ENCODE assay signal across 21 mouse cellular contexts in genomic region chr11:68487720-68488119, GRCm38 (mm10). TPM values are rescaled to one million over a fixed set of nuclear protein-coding genes. Genes with fewer than 3 reads are reported as not detected.
A peak's percentile ranks its signal among the peaks of the same experiment; 100 is the strongest.
DNase-seq lines count a peak whose midpoint lies in the region; ATAC-seq and TF ChIP-seq lines count a peak whose summit lies in the region.
"Had no signal": no experiment of that assay in that cellular context is flagged by ENCODE, and none has a peak within 500 bp of the region (broad histone marks: within the 10 kb centered on the region; RNA-seq: fewer than 3 reads in every experiment).

No protein-coding gene starts in this region.

- ATAC-seq in lung, embryonic 14.5 days (ENCODE audit: insufficient read depth) = no peak
- peak; percentile 40 for ATAC-seq in lung, embryonic 16.5 days (ENCODE audit: low read depth)
- no peak for ATAC-seq in stomach, embryonic 15.5 days (ENCODE audit: insufficient read depth, low FRiP score, low read depth)
- ATAC-seq in stomach, embryonic 16.5 days (ENCODE audit: insufficient read depth, low FRiP score) = no peak
- ATAC-seq in midbrain, embryonic 13.5 days = no peak
- ATAC-seq: forebrain, embryonic 13.5 days; forebrain, embryonic 15.5 days had no signal

- 70% methylated on average over 10 of the region's 10 CpGs for WGBS in lung, embryonic 14.5 days
- 59% methylated on average over 10 of the region's 10 CpGs for WGBS in lung, embryonic 16.5 days
- 81% methylated on average over 10 of the region's 10 CpGs for WGBS in stomach, embryonic 15.5 days
- 84% methylated on average over 10 of the region's 10 CpGs for WGBS in stomach, embryonic 16.5 days
- WGBS in midbrain, embryonic 13.5 days = 88% methylated on average over 10 of the region's 10 CpGs

- DNase-seq in lung, embryonic 14.5 days = peak; percentile 44
- no peak for DNase-seq in lung, postnatal 4 days
- DNase-seq in lung, postnatal 14 days = no peak
- DNase-seq in cerebellum, adult 11 months = no peak
- DNase-seq: adrenal gland, adult 2 months; adrenal gland, postnatal 10 days; adrenal gland, postnatal 25 days; cerebellum, adult 11-12 months; cerebellum, adult 2 months; cerebellum, adult 9-10 months; cerebellum, postnatal 10 days; cerebellum, postnatal 25 days had no signal

- no peaks in the 10 kb centered on the region for H3K4me1 ChIP-seq in lung, embryonic 14.5 days (ENCODE audit: insufficient read depth)
- no peaks in the 10 kb centered on the region; the same call in 1 of the 2 replicates for H3K4me1 ChIP-seq in lung, embryonic 16.5 days (replicated peaks; ENCODE audit: control insufficient read depth, insufficient read depth, low read length)
- H3K4me1 ChIP-seq in stomach, embryonic 15.5 days = no peaks in the 10 kb centered on the region
- H3K4me1 ChIP-seq in stomach, embryonic 16.5 days (ENCODE audit: control insufficient read depth, insufficient read depth, low read length) = no peaks in the 10 kb centered on the region
- H3K4me1 ChIP-seq in midbrain, embryonic 13.5 days (replicated peaks) = 0 out of 2 replicates have a peak, but pooled peaks cover 5% of the 10 kb centered on the region
- H3K4me1 ChIP-seq: embryonic facial prominence, embryonic 12.5 days; forebrain, embryonic 13.5 days had no signal

- peak overlapping the region; percentile 13; the same call in 1 of the 2 replicates for H3K27ac ChIP-seq in lung, embryonic 14.5 days (ENCODE audit: low read depth)
- H3K27ac ChIP-seq in lung, embryonic 16.5 days (ENCODE audit: low read length) = peak overlapping the region; percentile 73
- H3K27ac ChIP-seq in stomach, embryonic 15.5 days = peak overlapping the region; percentile 38
- H3K27ac ChIP-seq in stomach, embryonic 16.5 days (ENCODE audit: low read length) = peak overlapping the region; percentile 25; the same call in 1 of the 2 replicates
- H3K27ac ChIP-seq in midbrain, embryonic 13.5 days = no peak overlapping the region
- H3K27ac ChIP-seq: embryonic facial prominence, embryonic 10.5 days; embryonic facial prominence, embryonic 12.5 days; forebrain, embryonic 13.5 days; forebrain, embryonic 15.5 days had no signal

- H3K36me3 ChIP-seq in lung, embryonic 14.5 days (ENCODE audit: insufficient read depth) = no peaks in the 10 kb centered on the region
- no peaks in the 10 kb centered on the region for H3K36me3 ChIP-seq in lung, embryonic 16.5 days (ENCODE audit: control insufficient read depth, insufficient read depth, low read length)
- H3K36me3 ChIP-seq in stomach, embryonic 15.5 days = no peaks in the 10 kb centered on the region
- no peaks in the 10 kb centered on the region for H3K36me3 ChIP-seq in stomach, embryonic 16.5 days (ENCODE audit: control insufficient read depth, insufficient read depth, low read length)
- no peaks in the 10 kb centered on the region for H3K36me3 ChIP-seq in midbrain, embryonic 13.5 days
- H3K36me3 ChIP-seq: embryonic facial prominence, embryonic 10.5 days; embryonic facial prominence, embryonic 12.5 days; forebrain, embryonic 15.5 days had no signal

- TF ChIP-seq CTCF in lung, embryonic 14.5 days (IDR thresholded peaks at IDR 0.05; ENCODE audit: low read depth) = no peak

- no peak overlapping the region for H3K9ac ChIP-seq in lung, embryonic 14.5 days
- no peak overlapping the region for H3K9ac ChIP-seq in lung, embryonic 16.5 days (ENCODE audit: low read length)
- H3K9ac ChIP-seq in stomach, embryonic 15.5 days = no peak overlapping the region
- no peak overlapping the region for H3K9ac ChIP-seq in stomach, embryonic 16.5 days (ENCODE audit: low read length)
- H3K9ac ChIP-seq in midbrain, embryonic 13.5 days (replicated peaks) = no peak overlapping the region
- H3K9ac ChIP-seq: embryonic facial prominence, embryonic 12.5 days; forebrain, embryonic 13.5 days; forebrain, embryonic 15.5 days had no signal

- no peaks in the 10 kb centered on the region for H3K9me3 ChIP-seq in lung, embryonic 14.5 days (ENCODE audit: low read depth, low read length)
- H3K9me3 ChIP-seq in lung, embryonic 16.5 days (ENCODE audit: control insufficient read depth, low read length) = no peaks in the 10 kb centered on the region
- H3K9me3 ChIP-seq in stomach, embryonic 15.5 days = no peaks in the 10 kb centered on the region
- no peaks in the 10 kb centered on the region for H3K9me3 ChIP-seq in stomach, embryonic 16.5 days (replicated peaks; ENCODE audit: control insufficient read depth, low read length)
- no peaks in the 10 kb centered on the region for H3K9me3 ChIP-seq in midbrain, embryonic 13.5 days
- H3K9me3 ChIP-seq: embryonic facial prominence, embryonic 10.5 days; embryonic facial prominence, embryonic 12.5 days; forebrain, embryonic 13.5 days; forebrain, embryonic 15.5 days had no signal

- H3K4me3 ChIP-seq in lung, embryonic 14.5 days (ENCODE audit: low read depth, low read length) = no peak overlapping the region
- H3K4me3 ChIP-seq in lung, embryonic 16.5 days (ENCODE audit: low read length) = no peak overlapping the region
- no peak overlapping the region for H3K4me3 ChIP-seq in stomach, embryonic 15.5 days (replicated peaks)
- H3K4me3 ChIP-seq in stomach, embryonic 16.5 days (replicated peaks; ENCODE audit: low read length) = no peak overlapping the region
- no peak overlapping the region for H3K4me3 ChIP-seq in midbrain, embryonic 13.5 days (replicated peaks)
- H3K4me3 ChIP-seq: embryonic facial prominence, embryonic 10.5 days; embryonic facial prominence, embryonic 12.5 days; forebrain, embryonic 13.5 days; forebrain, embryonic 15.5 days had no signal

- no peaks in the 10 kb centered on the region for H3K27me3 ChIP-seq in lung, embryonic 14.5 days (ENCODE audit: insufficient read depth, low read length)
- H3K27me3 ChIP-seq in lung, embryonic 16.5 days (ENCODE audit: control insufficient read depth, insufficient read depth, low read depth, low read length) = no peaks in the 10 kb centered on the region
- H3K27me3 ChIP-seq in stomach, embryonic 15.5 days (replicated peaks) = no peaks in the 10 kb centered on the region
- H3K27me3 ChIP-seq in stomach, embryonic 16.5 days (ENCODE audit: control insufficient read depth, insufficient read depth, low read length) = no peaks in the 10 kb centered on the region
- H3K27me3 ChIP-seq in midbrain, embryonic 13.5 days = peaks cover 3% of the 10 kb centered on the region; the same call in 1 of the 2 replicates
- H3K27me3 ChIP-seq: embryonic facial prominence, embryonic 12.5 days; forebrain, embryonic 13.5 days; forebrain, embryonic 15.5 days had no signal

- H3K4me2 ChIP-seq in lung, embryonic 14.5 days = no peak overlapping the region
- no peak overlapping the region for H3K4me2 ChIP-seq in lung, embryonic 16.5 days (ENCODE audit: low read depth, low read length)
- H3K4me2 ChIP-seq in stomach, embryonic 15.5 days = no peak overlapping the region
- H3K4me2 ChIP-seq in stomach, embryonic 16.5 days (ENCODE audit: low read depth, low read length) = no peak overlapping the region
- H3K4me2 ChIP-seq in midbrain, embryonic 13.5 days (replicated peaks) = no peak overlapping the region
- H3K4me2 ChIP-seq: embryonic facial prominence, embryonic 12.5 days; forebrain, embryonic 13.5 days; forebrain, embryonic 15.5 days had no signal

RNA-seq across cellular contexts. Expression of gene Pik3r6, which starts 15.1 kb away (rescaled TPM):
- 4.3 and 5.6 TPM in 2 replicates for polyA plus RNA-seq in lung, embryonic 14.5 days (2014; fragmentation: Nextera tagmentation; extraction: Ambion mirVana)
- 5.9 and 6.0 TPM in 2 replicates for polyA plus RNA-seq in lung, embryonic 16.5 days (2015; fragmentation: Nextera tagmentation; extraction: Ambion mirVana)
- polyA plus RNA-seq in stomach, embryonic 15.5 days (2015; fragmentation: Nextera tagmentation; extraction: Ambion mirVana) = 3.2 and 4.7 TPM in 2 replicates
- polyA plus RNA-seq in stomach, embryonic 16.5 days (2015; fragmentation: Nextera tagmentation; extraction: Ambion mirVana) = 3.2 and 3.8 TPM in 2 replicates
- polyA plus RNA-seq in midbrain, embryonic 13.5 days (2015; fragmentation: Nextera tagmentation; extraction: Ambion mirVana) = 1.5 and 2.0 TPM in 2 replicates
- polyA plus RNA-seq: C2C12 had no signal

RNA-seq across cellular contexts. Expression of gene Pik3r5, which starts 55.8 kb away (rescaled TPM):
- polyA plus RNA-seq in lung, embryonic 14.5 days (2014; fragmentation: Nextera tagmentation; extraction: Ambion mirVana) = 0.30 and 0.43 TPM in 2 replicates
- polyA plus RNA-seq in lung, embryonic 16.5 days (2015; fragmentation: Nextera tagmentation; extraction: Ambion mirVana) = 0.55 and 0.67 TPM in 2 replicates
- polyA plus RNA-seq in stomach, embryonic 15.5 days (2015; fragmentation: Nextera tagmentation; extraction: Ambion mirVana) = 0.54 and 0.76 TPM in 2 replicates
- 0.65 and 0.79 TPM in 2 replicates for polyA plus RNA-seq in stomach, embryonic 16.5 days (2015; fragmentation: Nextera tagmentation; extraction: Ambion mirVana)
- 0.24 and 0.50 TPM in 2 replicates for polyA plus RNA-seq in midbrain, embryonic 13.5 days (2015; fragmentation: Nextera tagmentation; extraction: Ambion mirVana)
